Mouse (Mus musculus): ENCODE data around the gene Kiz.

Kiz gene

GRCm38 (mm10) chr2:146985807-146986206 is 130.1 kb downstream of the Kiz start:
- no peak for DNase-seq

GRCm38 (mm10) chr2:146986429-146986828 is 130.8 kb downstream of the Kiz start:
- no peak for DNase-seq

GRCm38 (mm10) chr2:147007265-147007664 is 151.6 kb downstream of the Kiz start:
- DNase-seq, result no peak

GRCm38 (mm10) chr2:147009084-147009483 is 153.4 kb downstream of the Kiz start:
- no peak for DNase-seq

GRCm38 (mm10) chr2:147010141-147010540 is 154.5 kb downstream of the Kiz start:
- no peak for DNase-seq

GRCm38 (mm10) chr2:147010952-147011351 is 155.3 kb downstream of the Kiz start:
- DNase-seq, result no peak

- peak; percentile 7 for DNase-seq
Measured at GRCm38 (mm10) chr2:147011474-147012140, 155.9 kb downstream of the Kiz start.

GRCm38 (mm10) chr2:147012141-147012622 is 156.5 kb downstream of the Kiz start:
- DNase-seq, result no peak

GRCm38 (mm10) chr2:147012623-147013184 is 157.0 kb downstream of the Kiz start, which contains the start of gene Xrn2:
TSS of gene Xrn2 (plus strand) at chr2:147012996.
- peak; percentile 96 for DNase-seq

- peak; percentile 62 for DNase-seq
Measured at GRCm38 (mm10) chr2:147013194-147013969, 157.7 kb downstream of the Kiz start.

GRCm38 (mm10) chr2:147014101-147014886 is 158.6 kb downstream of the Kiz start:
- peak; percentile 43 for DNase-seq

Measured in lung, postnatal 14 days (tissue).